Mouse (Mus musculus): ENCODE data around the gene Chst15.

Chst15 gene

GRCm38 (mm10) chr7:132302508-132303241, 14.4 kb downstream of the Chst15 start:
- no peak for DNase-seq (ENCODE audit: low spot score in 2 of 2)

GRCm38 (mm10) chr7:132299661-132300210, 17.3 kb downstream of the Chst15 start:
- no peak for DNase-seq (ENCODE audit: low spot score in 2 of 2)

- DNase-seq (ENCODE audit: low spot score in 2 of 2), result no peak
Observed at GRCm38 (mm10) chr7:132298412-132298990, 18.5 kb downstream of the Chst15 start.

GRCm38 (mm10) chr7:132296661-132297443, 20.2 kb downstream of the Chst15 start:
- no peak for DNase-seq (ENCODE audit: low spot score in 2 of 2)

- DNase-seq (ENCODE audit: low spot score in 2 of 2), result no peak
Observed at GRCm38 (mm10) chr7:132296132-132296531, 20.9 kb downstream of the Chst15 start.

- DNase-seq (ENCODE audit: low spot score in 2 of 2), result no peak
Observed at GRCm38 (mm10) chr7:132287340-132287664, 29.7 kb downstream of the Chst15 start.

GRCm38 (mm10) chr7:132286630-132287339, 30.2 kb downstream of the Chst15 start:
- no peak for DNase-seq (ENCODE audit: low spot score in 2 of 2)

GRCm38 (mm10) chr7:132284795-132285194, 32.2 kb downstream of the Chst15 start:
- no peak for DNase-seq (ENCODE audit: low spot score in 2 of 2)

GRCm38 (mm10) chr7:132284048-132284737, 32.8 kb downstream of the Chst15 start:
- DNase-seq (ENCODE audit: low spot score in 2 of 2), result no peak

- DNase-seq (ENCODE audit: low spot score in 2 of 2), result no peak
Observed at GRCm38 (mm10) chr7:132282576-132282975, 34.5 kb downstream of the Chst15 start.

- DNase-seq (ENCODE audit: low spot score in 2 of 2), result no peak
Observed at GRCm38 (mm10) chr7:132282161-132282560, 34.9 kb downstream of the Chst15 start.

- no peak for DNase-seq (ENCODE audit: low spot score in 2 of 2)
Observed at GRCm38 (mm10) chr7:132281753-132282152, 35.3 kb downstream of the Chst15 start.

- no peak for DNase-seq (ENCODE audit: low spot score in 2 of 2)
Observed at GRCm38 (mm10) chr7:132278658-132279057, 38.4 kb downstream of the Chst15 start.

GRCm38 (mm10) chr7:132276287-132276686, 40.7 kb downstream of the Chst15 start:
- DNase-seq (ENCODE audit: low spot score in 2 of 2), result no peak

GRCm38 (mm10) chr7:132273741-132274513, 43.1 kb downstream of the Chst15 start:
- no peak for DNase-seq (ENCODE audit: low spot score in 2 of 2)

GRCm38 (mm10) chr7:132272984-132273383, 44.0 kb downstream of the Chst15 start:
- no peak for DNase-seq (ENCODE audit: low spot score in 2 of 2)

GRCm38 (mm10) chr7:132270364-132270763, 46.7 kb downstream of the Chst15 start:
- DNase-seq (ENCODE audit: low spot score in 2 of 2), result no peak

GRCm38 (mm10) chr7:132269661-132270060, 47.4 kb downstream of the Chst15 start:
- no peak for DNase-seq (ENCODE audit: low spot score in 2 of 2)

GRCm38 (mm10) chr7:132267721-132268498, 49.1 kb downstream of the Chst15 start:
- no peak for DNase-seq (ENCODE audit: low spot score in 2 of 2)

- no peak for DNase-seq (ENCODE audit: low spot score in 2 of 2)
Observed at GRCm38 (mm10) chr7:132264763-132265162, 52.3 kb downstream of the Chst15 start.

All from spleen, postnatal 10 days (tissue).